Mouse (Mus musculus) gastrocnemius, postnatal 14 days (tissue): ENCODE results near the gene Sfn. TPM values are rescaled to one million over a fixed set of nuclear protein-coding genes. Genes with fewer than 3 reads are reported as not detected.

Source experiments
- DNase-seq: peaks from one replicate; pipeline ENCODE4 v3.0.0; 2021; ENCODE audit warnings: mixed read lengths
- intact Hi-C: fragments of 180-260 bp; cut with DNase I; formaldehyde crosslinking; loops from one replicate; pipeline ENCODE4 v1.15.1; 2025; ENCODE audit warnings: low total_unique reads
- microRNA-seq, 2 experiments: library from miRNA; unstranded; fragments of <30 nt; microRNA quantifications; one replicate each; pipeline ENCODE4 v1.2.0; 2021
- total RNA-seq, 2 experiments: library from RNA; stranded (reverse); gene quantifications; 2 replicates each; pipeline ENCODE4 v1.2.3; 2021

Gene Sfn
- total RNA-seq, 2 experiments from 2014 or later: 1.4 to 1.6 TPM

- no peak for DNase-seq
- intact Hi-C loops: no loop called here
Observed at GRCm38 (mm10) chr4:133552029-133552428, 49.9 kb downstream of the Sfn start.

Small RNA genes lying within 50 kb of the gene (microRNA-seq; reads per million reads assigned to microRNA genes)
- 0 reads per million in 2 experiments for gene Gm23158

Other genes with a start within 250 kb of the Sfn start
- 10 to 100 TPM; 49.4 to 54.9 TPM for gene Wdtc1, start 248.7 kb downstream of the Sfn start, total RNA-seq
- gene Slc9a1, start 232.5 kb downstream of the Sfn start, total RNA-seq: 10 to 100 TPM in 1 of 2 experiments, 1 to 10 TPM in 1; 10.0 to 12.8 TPM
- 1 to 10 TPM in 1 of 2 experiments, under 1 TPM in 1; 0.21 to 1.0 TPM for gene Tent5b, start 122.0 kb downstream of the Sfn start, total RNA-seq
- gene Trnp1, start 103.6 kb downstream of the Sfn start, total RNA-seq: 1 to 10 TPM; 1.1 to 1.7 TPM
- gene Kdf1, start 83.2 kb downstream of the Sfn start, total RNA-seq: not detected
- gene Nudc, start 56.2 kb downstream of the Sfn start, total RNA-seq: 10 to 100 TPM; 49.4 to 51.3 TPM
- not detected for gene Nr0b2, start 48.8 kb downstream of the Sfn start, total RNA-seq
- gene Gpatch3, start 27.4 kb downstream of the Sfn start, total RNA-seq: 1 to 10 TPM; 2.3 to 4.2 TPM
- 1 to 10 TPM; 5.1 to 5.4 TPM for gene Gpn2, start 17.8 kb downstream of the Sfn start, total RNA-seq
- gene Zdhhc18, start 48.0 kb upstream of the Sfn start, total RNA-seq: 10 to 100 TPM; 18.2 to 26.4 TPM
- gene Pigv, start 70.5 kb upstream of the Sfn start, total RNA-seq: 1 to 10 TPM; 9.4 to 9.9 TPM
- gene Arid1a, start 154.6 kb upstream of the Sfn start, total RNA-seq: 10 to 100 TPM; 22.3 to 27.3 TPM